Mouse (Mus musculus): ENCODE measurements around the gene Ier3.
"Not testable (repeated sequence)": the region's sequence is repeated elsewhere in the genome, so short reads cannot be mapped to it uniquely, and the experiment has no call there.

The Ier3 gene

GRCm38 (mm10) chr17:35834696-35835422 lies 13.4 kb downstream of the Ier3 start:
- ATAC-seq (ENCODE audit: insufficient number of reproducible peaks, low FRiP score, low TSS enrichment), result no peak

GRCm38 (mm10) chr17:35835424-35836140 lies 14.1 kb downstream of the Ier3 start:
- no peak for ATAC-seq (ENCODE audit: insufficient number of reproducible peaks, low FRiP score, low TSS enrichment)

GRCm38 (mm10) chr17:35836178-35836965 lies 14.9 kb downstream of the Ier3 start:
- ATAC-seq (ENCODE audit: insufficient number of reproducible peaks, low FRiP score, low TSS enrichment), result no peak

GRCm38 (mm10) chr17:35836991-35837422 lies 15.5 kb downstream of the Ier3 start:
- no peak for ATAC-seq (ENCODE audit: insufficient number of reproducible peaks, low FRiP score, low TSS enrichment)

- ATAC-seq (ENCODE audit: insufficient number of reproducible peaks, low FRiP score, low TSS enrichment), result no peak
Measured at GRCm38 (mm10) chr17:35837487-35837886, 16.0 kb downstream of the Ier3 start.

GRCm38 (mm10) chr17:35838122-35838544 lies 16.6 kb downstream of the Ier3 start, which contains the start of gene Tubb5:
Gene Tubb5 (minus strand): TSS chr17:35838306.
- peak; percentile 64 for ATAC-seq (ENCODE audit: insufficient number of reproducible peaks, low FRiP score, low TSS enrichment)

- ATAC-seq (ENCODE audit: insufficient number of reproducible peaks, low FRiP score, low TSS enrichment), result no peak
Measured at GRCm38 (mm10) chr17:35838570-35838969, 17.1 kb downstream of the Ier3 start.

GRCm38 (mm10) chr17:35839002-35839401 lies 17.5 kb downstream of the Ier3 start:
- ATAC-seq (ENCODE audit: insufficient number of reproducible peaks, low FRiP score, low TSS enrichment), result not testable (repeated sequence)

- no peak for ATAC-seq (ENCODE audit: insufficient number of reproducible peaks, low FRiP score, low TSS enrichment)
Measured at GRCm38 (mm10) chr17:35840561-35840960, 19.1 kb downstream of the Ier3 start.

- ATAC-seq (ENCODE audit: insufficient number of reproducible peaks, low FRiP score, low TSS enrichment), result peak; percentile 94
Measured at GRCm38 (mm10) chr17:35841076-35841950, 19.8 kb downstream of the Ier3 start, which contains the start of gene Mdc1. Gene Mdc1 (plus strand): TSS chr17:35841515.

GRCm38 (mm10) chr17:35842006-35842405 lies 20.5 kb downstream of the Ier3 start:
- no peak for ATAC-seq (ENCODE audit: insufficient number of reproducible peaks, low FRiP score, low TSS enrichment)

- no peak for ATAC-seq (ENCODE audit: insufficient number of reproducible peaks, low FRiP score, low TSS enrichment)
Measured at GRCm38 (mm10) chr17:35843514-35843913, 22.0 kb downstream of the Ier3 start.

- no peak for ATAC-seq (ENCODE audit: insufficient number of reproducible peaks, low FRiP score, low TSS enrichment)
Measured at GRCm38 (mm10) chr17:35848112-35848511, 26.6 kb downstream of the Ier3 start.

GRCm38 (mm10) chr17:35850974-35851373 lies 29.5 kb downstream of the Ier3 start:
- ATAC-seq (ENCODE audit: insufficient number of reproducible peaks, low FRiP score, low TSS enrichment), result no peak

- ATAC-seq (ENCODE audit: insufficient number of reproducible peaks, low FRiP score, low TSS enrichment), result no peak
Measured at GRCm38 (mm10) chr17:35859371-35859770, 37.9 kb downstream of the Ier3 start.

GRCm38 (mm10) chr17:35859835-35860234 lies 38.4 kb downstream of the Ier3 start:
- ATAC-seq (ENCODE audit: insufficient number of reproducible peaks, low FRiP score, low TSS enrichment), result no peak

- no peak for ATAC-seq (ENCODE audit: insufficient number of reproducible peaks, low FRiP score, low TSS enrichment)
Measured at GRCm38 (mm10) chr17:35860831-35861197, 39.3 kb downstream of the Ier3 start.

- peak; percentile 94 for ATAC-seq (ENCODE audit: insufficient number of reproducible peaks, low FRiP score, low TSS enrichment)
Measured at GRCm38 (mm10) chr17:35861198-35861857, 39.8 kb downstream of the Ier3 start, which contains the start of gene Nrm. Gene Nrm (plus strand): TSS chr17:35861318.

GRCm38 (mm10) chr17:35864832-35865353 lies 43.4 kb downstream of the Ier3 start:
- ATAC-seq (ENCODE audit: insufficient number of reproducible peaks, low FRiP score, low TSS enrichment), result no peak

Measured in cerebellum, adult (tissue).